Mouse (Mus musculus) heart, postnatal 0 days (tissue): ENCODE measurements around the gene Ctr9.

Experiments used
- CTCF ChIP-seq: IDR thresholded peaks from 2 replicates; pipeline ENCODE4 v1.5.1; 2016; ENCODE audit warnings: antibody characterized with exemption, control low read depth, low read depth
- EP300 ChIP-seq: IDR thresholded peaks from 2 replicates; pipeline ENCODE4 v1.6.1; 2016; ENCODE audit warnings: antibody characterized with exemption, low read depth

- TF ChIP-seq CTCF = no peak
- TF ChIP-seq EP300 = no peak
Measured at GRCm38 (mm10) chr7:110990356-110991220, 38.2 kb upstream of the Ctr9 start.
